Mouse (Mus musculus) embryonic facial prominence, embryonic 14.5 days (tissue): Measurements from ENCODE around the gene Krt75. TPM values are rescaled to one million over a fixed set of nuclear protein-coding genes. Genes with fewer than 3 reads are reported as not detected.
"Not testable (repeated sequence)": the region's sequence is repeated elsewhere in the genome, so short reads cannot be mapped to it uniquely, and the experiment has no call there.

Experiments used
- ATAC-seq: fragments of 200-750 bp; cut with Nextera tagmentation; 2 replicates; pipeline ENCODE4 v1.8.0; 2017; ENCODE audit warnings: low read depth, moderate number of reproducible peaks, moderate TSS enrichment
- DNase-seq: peaks from one replicate; pipeline ENCODE4 v3.0.0-alpha.2; 2015; ENCODE audit warnings: low spot score
- H3K27ac ChIP-seq: fragments of 300-500 bp; sonication (generic); replicated peaks from 2 replicates; pipeline ENCODE4 v1.5.1; 2014; ENCODE audit warnings: low read depth, mild to moderate bottlenecking, low read length, moderate library complexity
- H3K27me3 ChIP-seq: fragments of 300-500 bp; sonication (generic); replicated peaks from 2 replicates; pipeline ENCODE4 v1.6.1; 2014; ENCODE audit warnings: low read length; ENCODE audit not compliant: control insufficient read depth, insufficient read depth
- H3K36me3 ChIP-seq: fragments of 300-500 bp; sonication (generic); 2 replicates; pipeline ENCODE4 v1.6.1; 2014; ENCODE audit warnings: low read length, mixed read lengths; ENCODE audit not compliant: control insufficient read depth, insufficient read depth
- H3K4me1 ChIP-seq: fragments of 300-500 bp; sonication (generic); 2 replicates; pipeline ENCODE4 v1.6.1; 2014; ENCODE audit warnings: antibody characterized with exemption, low read length; ENCODE audit not compliant: control insufficient read depth, insufficient read depth
- H3K4me2 ChIP-seq: fragments of 300-500 bp; sonication (generic); 2 replicates; pipeline ENCODE4 v1.6.1; 2014; ENCODE audit warnings: low read depth, mild to moderate bottlenecking, low read length, moderate library complexity, mixed read lengths
- H3K4me3 ChIP-seq: fragments of 300-500 bp; sonication (generic); 2 replicates; pipeline ENCODE4 v1.5.1; 2014; ENCODE audit warnings: low read depth, mild to moderate bottlenecking, low read length
- H3K9ac ChIP-seq: fragments of 300-500 bp; sonication (generic); 2 replicates; pipeline ENCODE4 v1.6.1; 2014; ENCODE audit warnings: low read depth, mild to moderate bottlenecking, low read length, moderate library complexity, mixed read lengths
- H3K9me3 ChIP-seq: fragments of 300-500 bp; sonication (generic); 2 replicates; pipeline ENCODE4 v1.6.1; 2016; ENCODE audit warnings: low read length; ENCODE audit not compliant: control insufficient read depth
- WGBS: fragments of 180-500 bp; shearing (Covaris S2); extraction: QIAGEN DNeasy Blood & Tissue Kit; methylation state at CpG from one replicate; pipeline ENCODE4 v1.1.7; 2014; 5-methylcytosine and 5-hydroxymethylcytosine counted together
- microRNA-seq: library from miRNA; unstranded; fragments of <30 nt; microRNA quantifications from one replicate; pipeline ENCODE4, GENCODE M21; 2016; ENCODE audit warnings: borderline number of aligned reads
- polyA plus RNA-seq: library from polyadenylated mRNA; unstranded; fragments of >200 nt; fragmentation: Nextera tagmentation; extraction: Ambion mirVana; gene quantifications from 2 replicates; pipeline ENCODE4 v1.2.1, GENCODE M21; 2014

Krt75 gene
- polyA plus RNA-seq, 1 experiment from 2014 or later = 2.3 TPM

DNA sequence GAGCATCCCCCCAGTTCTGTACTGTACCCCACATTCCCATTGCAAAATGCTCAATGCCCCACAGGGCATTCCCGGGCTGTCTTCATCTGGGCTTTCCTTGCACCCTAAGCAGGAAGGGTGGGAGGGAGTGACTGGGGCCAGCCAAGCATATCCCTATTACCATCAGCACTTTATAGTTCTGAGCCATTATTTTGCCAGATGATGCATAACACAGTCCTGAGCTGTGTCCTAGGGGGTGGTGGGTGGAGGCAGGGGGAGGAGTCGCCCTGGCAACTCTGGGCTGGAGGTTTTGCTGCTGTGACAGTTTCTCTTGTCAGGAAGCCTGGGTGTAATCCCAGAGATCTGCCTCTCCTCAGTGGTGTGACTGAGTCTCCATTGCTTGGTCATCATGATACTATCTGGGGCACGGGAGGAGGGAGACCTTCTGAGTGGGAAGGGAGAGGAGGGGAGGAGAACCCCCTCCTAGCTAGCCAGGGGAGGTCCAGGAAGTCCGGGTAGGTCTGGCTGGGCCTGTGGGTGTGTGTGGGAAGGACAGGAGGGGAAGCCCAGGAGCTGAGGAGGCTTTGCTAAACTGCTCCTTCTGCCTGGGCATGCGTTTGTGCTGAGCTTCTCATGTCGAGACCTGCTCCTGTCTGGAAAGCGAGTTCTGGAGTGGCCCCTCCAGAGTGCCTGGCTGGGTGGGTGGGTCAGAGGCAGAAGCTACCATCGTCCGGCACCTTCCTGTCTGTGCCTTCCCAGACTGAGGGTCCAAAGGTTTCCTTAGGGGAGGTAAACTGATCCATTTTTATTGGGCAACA is 37.5 kb downstream of the Krt75 start:
- H3K36me3 ChIP-seq = no peaks in the 10 kb centered on the region
- H3K4me2 ChIP-seq = no peak overlapping the region
- ATAC-seq (0 out of 2 replicates have a peak, but pooled peaks have one; percentile 37), DNase-seq (peak; percentile 32)
- no peak overlapping the region for H3K4me3 ChIP-seq
- H3K27ac ChIP-seq = no peak overlapping the region
- H3K9me3 ChIP-seq = no peaks in the 10 kb centered on the region
- no peak overlapping the region for H3K9ac ChIP-seq
- no peaks in the 10 kb centered on the region for H3K27me3 ChIP-seq
- WGBS = 49% methylated on average over 8 of the region's 9 CpGs
- H3K4me1 ChIP-seq = no peaks in the 10 kb centered on the region

DNA sequence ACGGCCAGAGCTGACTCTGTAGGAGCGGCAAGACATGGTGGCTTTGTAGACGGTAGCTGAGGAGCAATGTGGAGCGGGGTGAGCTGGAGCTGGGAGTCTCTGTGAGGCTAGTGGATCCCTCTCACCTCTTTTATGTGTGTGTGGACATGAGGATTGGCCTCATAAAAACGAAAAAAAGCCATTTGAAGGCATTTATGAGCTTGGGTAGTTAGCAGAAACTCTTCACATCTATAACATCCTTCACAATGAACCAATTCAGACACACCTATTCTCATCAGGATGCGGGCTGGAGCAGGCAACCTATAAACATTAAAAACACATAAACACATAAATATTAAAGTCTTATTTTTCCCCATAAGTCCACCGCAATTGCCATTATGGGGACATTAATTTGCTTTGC is 41.0 kb downstream of the Krt75 start, which contains the start of gene Krt84:
TSS of gene Krt84 (minus strand) at position 101 of the 400 bp plus-strand sequence.
- Histone ChIP-seq H3K9me3 (no peaks in the 10 kb centered on the region), H3K9ac (no peak within 1 kb of the TSS), H3K36me3 (no peaks in the 10 kb centered on the region), H3K27me3 (no peaks in the 10 kb centered on the region), H3K27ac (no peak within 1 kb of the TSS), H3K4me3 (no peak within 1 kb of the TSS), H3K4me1 (no peaks in the 10 kb centered on the region), H3K4me2 (no peak within 1 kb of the TSS)
- ATAC-seq (no peak), DNase-seq (no peak)
- 88% methylated on average over 7 of the region's 7 CpGs for WGBS

DNA sequence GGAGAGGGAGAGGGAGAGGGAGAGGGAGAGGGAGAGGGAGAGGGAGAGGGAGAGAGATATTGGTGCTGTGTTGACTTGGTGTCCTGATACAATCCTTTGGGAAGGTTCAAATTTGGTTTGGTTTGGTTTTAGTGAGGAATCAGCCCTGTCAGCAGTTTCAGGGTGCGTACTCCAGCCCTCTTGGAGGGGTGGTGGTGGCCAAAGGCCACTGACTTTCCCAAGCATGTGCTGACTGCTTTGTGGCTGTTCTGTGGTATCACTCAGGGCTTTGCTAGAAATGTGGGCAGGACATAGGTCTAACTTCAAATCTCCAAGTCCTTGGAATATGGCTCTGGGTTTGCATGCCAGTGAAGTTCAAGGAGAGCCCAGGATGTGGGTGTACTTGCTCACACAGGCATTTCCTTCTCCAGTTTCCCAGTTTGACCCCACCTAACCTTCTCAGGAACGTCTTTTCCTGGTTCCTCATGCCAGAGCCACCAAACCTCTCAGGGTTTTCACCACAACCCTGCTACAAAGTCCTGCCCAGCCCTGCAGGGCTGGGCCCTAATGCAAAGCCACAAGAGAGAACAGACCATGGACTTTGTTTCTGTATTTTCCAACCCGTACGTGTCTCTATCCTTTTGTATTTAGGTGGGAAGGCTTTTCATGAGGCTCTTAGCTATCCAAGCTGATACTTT is 51.0 kb downstream of the Krt75 start:
- no peak overlapping the region for H3K4me2 ChIP-seq
- H3K36me3 ChIP-seq = no peaks in the 10 kb centered on the region
- no peak overlapping the region for H3K4me3 ChIP-seq
- 66% methylated on average over 4 of the region's 4 CpGs for WGBS
- H3K4me1 ChIP-seq = no peaks in the 10 kb centered on the region
- no peak for ATAC-seq
- H3K9me3 ChIP-seq = no peaks in the 10 kb centered on the region
- no peaks in the 10 kb centered on the region for H3K27me3 ChIP-seq
- no peak for DNase-seq
- peak overlapping the region; percentile 39; the same call in 1 of the 2 replicates for H3K27ac ChIP-seq
- no peak overlapping the region for H3K9ac ChIP-seq

DNA sequence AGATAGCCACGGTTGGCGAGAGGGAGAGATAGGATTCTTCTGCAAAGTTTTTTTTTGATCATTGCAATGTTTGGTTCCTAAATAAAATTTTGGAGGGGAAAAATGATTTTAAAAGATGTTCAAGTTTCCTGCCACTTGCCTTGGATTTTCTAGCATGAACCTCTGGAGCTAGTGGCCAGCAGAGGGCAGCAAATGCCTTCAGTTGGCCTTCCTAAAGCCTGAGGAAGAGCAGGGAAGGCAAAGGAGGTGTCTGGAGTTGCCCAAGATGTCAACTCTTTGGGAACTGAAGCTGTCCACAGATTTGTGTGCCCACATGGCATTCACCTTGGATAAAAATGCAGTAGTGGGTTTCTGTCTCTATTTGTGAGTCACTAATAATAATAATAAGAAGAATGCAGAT is 53.9 kb downstream of the Krt75 start:
- H3K9ac ChIP-seq = no peak overlapping the region
- H3K4me3 ChIP-seq = no peak overlapping the region
- DNase-seq (peak; percentile 90), ATAC-seq (0 out of 2 replicates have a peak, but pooled peaks have one; percentile 57)
- H3K9me3 ChIP-seq = no peaks in the 10 kb centered on the region
- H3K4me2 ChIP-seq = no peak overlapping the region
- H3K27ac ChIP-seq = no peak overlapping the region
- no peaks in the 10 kb centered on the region for H3K36me3 ChIP-seq
- no peaks in the 10 kb centered on the region for H3K27me3 ChIP-seq
- no peaks in the 10 kb centered on the region for H3K4me1 ChIP-seq
- WGBS = 10% methylated on average over 2 of the region's 2 CpGs

DNA sequence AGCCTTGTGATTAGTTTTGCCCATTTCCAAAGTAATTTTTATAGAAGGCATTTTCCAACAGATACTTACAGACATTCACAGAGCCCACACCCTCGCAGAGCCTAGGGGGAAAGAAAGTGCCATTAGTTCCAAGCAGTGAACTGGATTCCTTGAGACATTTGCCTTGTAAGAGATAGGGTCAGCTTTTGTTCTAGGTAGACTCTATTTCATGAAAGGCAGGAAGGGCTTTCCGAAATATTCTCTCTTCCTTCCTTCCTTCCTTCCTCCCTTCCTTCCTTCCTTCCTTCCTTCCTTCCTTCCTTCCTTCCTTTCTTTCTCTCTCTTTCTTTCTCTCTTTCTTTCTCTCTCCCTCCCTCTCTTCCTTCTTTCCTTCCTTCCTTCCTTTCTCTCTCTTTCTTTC is 56.5 kb downstream of the Krt75 start, which contains the start of gene Gm49425:
TSS of gene Gm49425 (minus strand) at position 101 of the 400 bp plus-strand sequence.
- not testable (repeated sequence) for H3K4me2 ChIP-seq, H3K27ac ChIP-seq, H3K36me3 ChIP-seq, H3K27me3 ChIP-seq, H3K4me3 ChIP-seq, ATAC-seq, H3K4me1 ChIP-seq, H3K9ac ChIP-seq, H3K9me3 ChIP-seq, DNase-seq
- 73% methylated on average over 2 of the region's 2 CpGs for WGBS

Small RNA genes within 50 kb of the gene (microRNA-seq; reads per million reads assigned to microRNA genes)
- gene Gm44393 (not detected), gene Gm44460 (not detected)

Other genes with a start within 250 kb of the Krt75 start
- 5.5 and 9.5 TPM in 2 replicates for gene Krt80, start 203.7 kb downstream of the Krt75 start, polyA plus RNA-seq
- 25.1 and 33.0 TPM in 2 replicates for gene Krt7, start 162.9 kb downstream of the Krt75 start, polyA plus RNA-seq
- 0.43 and 0.86 TPM in 2 replicates for gene Krt87, start 135.1 kb downstream of the Krt75 start, polyA plus RNA-seq
- not detected in 2 replicates for gene Krt88, start 126.2 kb downstream of the Krt75 start, polyA plus RNA-seq
- not detected in 2 replicates for gene Krt81, start 110.2 kb downstream of the Krt75 start, polyA plus RNA-seq
- 0.10 and 0.22 TPM in 2 replicates for gene Krt86, start 100.4 kb downstream of the Krt75 start, polyA plus RNA-seq
- 0.26 TPM in 1 of 2 replicates, not detected in the other for gene Krt83, start 82.4 kb downstream of the Krt75 start, polyA plus RNA-seq
- 1.6 and 1.8 TPM in 2 replicates for gene Gm49425, start 56.6 kb downstream of the Krt75 start, polyA plus RNA-seq
- gene Krt84, start 41.1 kb downstream of the Krt75 start, polyA plus RNA-seq = not detected in 2 replicates
- gene Krt82, start 23.2 kb downstream of the Krt75 start, polyA plus RNA-seq = 0.09 and 0.10 TPM in 2 replicates
- 0.31 and 0.50 TPM in 2 replicates for gene Krt90, start 11.0 kb downstream of the Krt75 start, polyA plus RNA-seq
- not detected in 2 replicates for gene Gm5414, start 54.3 kb upstream of the Krt75 start, polyA plus RNA-seq
- gene Gm5478, start 73.5 kb upstream of the Krt75 start, polyA plus RNA-seq = not detected in 2 replicates
- gene Krt6b, start 106.4 kb upstream of the Krt75 start, polyA plus RNA-seq = 0.16 and 1.2 TPM in 2 replicates
- 34.9 and 120 TPM in 2 replicates for gene Krt6a, start 120.4 kb upstream of the Krt75 start, polyA plus RNA-seq
- gene Krt5, start 139.0 kb upstream of the Krt75 start, polyA plus RNA-seq = 142 and 153 TPM in 2 replicates
- gene Krt71, start 169.2 kb upstream of the Krt75 start, polyA plus RNA-seq = 9.3 and 14.3 TPM in 2 replicates
- 0.51 and 0.81 TPM in 2 replicates for gene Krt72, start 212.6 kb upstream of the Krt75 start, polyA plus RNA-seq
- gene Krt73, start 228.4 kb upstream of the Krt75 start, polyA plus RNA-seq = 3.3 and 3.4 TPM in 2 replicates
- gene Krt2, start 244.3 kb upstream of the Krt75 start, polyA plus RNA-seq = 0.10 TPM in 1 of 2 replicates, not detected in the other